24 mouse cellular contexts compared by ENCODE assay signal in the genomic region with DNA sequence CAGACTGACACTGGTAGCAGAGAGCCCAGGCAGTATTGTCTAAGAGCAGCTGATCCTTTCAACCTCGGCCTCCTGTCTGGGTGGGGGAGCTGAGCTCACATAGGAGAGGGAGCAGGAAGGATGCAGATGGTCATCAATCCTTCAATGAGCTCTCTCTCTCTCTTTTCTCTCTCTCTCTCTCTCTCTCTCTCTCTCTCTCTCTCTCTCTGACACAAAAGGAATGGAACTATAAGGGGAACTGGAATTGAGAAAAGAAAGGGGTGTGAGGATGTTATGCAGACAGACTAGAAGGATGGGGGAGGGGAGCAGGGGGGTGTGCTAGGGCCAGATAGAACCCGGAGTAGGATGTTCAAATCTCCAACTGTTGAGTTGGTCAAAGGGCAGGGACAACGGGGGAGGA. TPM values are rescaled to one million over a fixed set of nuclear protein-coding genes. Genes with fewer than 3 reads are reported as not detected.
A peak's percentile ranks its signal among the peaks of the same experiment; 100 is the strongest.
DNase-seq lines count a peak whose midpoint lies in the region; ATAC-seq and TF ChIP-seq lines count a peak whose summit lies in the region.
"Had no signal": no experiment of that assay in that cellular context is flagged by ENCODE, and none has a peak within 500 bp of the region (broad histone marks: within the 10 kb centered on the region; RNA-seq: fewer than 3 reads in every experiment).

A gene (minus strand): TSS at position 101 of the 400 bp plus-strand sequence.

- ATAC-seq in forebrain, embryonic 11.5 days (replicated peaks; ENCODE audit: low FRiP score), result no peak
- ATAC-seq in lung, postnatal 0 days, result no peak
- ATAC-seq in midbrain, embryonic 14.5 days (ENCODE audit: low FRiP score, low TSS enrichment), result no peak
- ATAC-seq: activated CD4-positive, CD25-positive, alpha-beta regulatory T cell, adult 4 months; CD4-positive, CD25-positive, alpha-beta regulatory T cell, adult 4 months; forebrain, embryonic 13.5 days; forebrain, embryonic 15.5 days; forebrain, postnatal 0 days; Patski had no signal

- no peak within 1 kb of the TSS for H3K4me3 ChIP-seq in forebrain, embryonic 10.5 days
- H3K4me3 ChIP-seq in forebrain, embryonic 11.5 days (ENCODE audit: low read depth, low read length), result no peak within 1 kb of the TSS
- H3K4me3 ChIP-seq in lung, postnatal 0 days (ENCODE audit: low read depth, low read length), result no peak within 1 kb of the TSS
- H3K4me3 ChIP-seq in midbrain, embryonic 10.5 days, result no peak within 1 kb of the TSS
- H3K4me3 ChIP-seq in midbrain, embryonic 14.5 days (replicated peaks; ENCODE audit: low read depth, low read length), result no peak within 1 kb of the TSS
- H3K4me3 ChIP-seq: embryonic facial prominence, embryonic 10.5 days; embryonic facial prominence, embryonic 12.5 days; forebrain, embryonic 13.5 days; forebrain, embryonic 15.5 days had no signal

- H3K36me3 ChIP-seq in forebrain, embryonic 10.5 days (replicated peaks), result no peaks in the 10 kb centered on the region
- H3K36me3 ChIP-seq in forebrain, embryonic 11.5 days (ENCODE audit: control insufficient read depth, insufficient read depth, low read length), result no peaks in the 10 kb centered on the region
- H3K36me3 ChIP-seq in lung, postnatal 0 days (ENCODE audit: insufficient read depth, low read length), result no peaks in the 10 kb centered on the region
- no peaks in the 10 kb centered on the region for H3K36me3 ChIP-seq in midbrain, embryonic 10.5 days
- no peaks in the 10 kb centered on the region for H3K36me3 ChIP-seq in midbrain, embryonic 14.5 days (ENCODE audit: control insufficient read depth, insufficient read depth, low read length)
- H3K36me3 ChIP-seq: embryonic facial prominence, embryonic 10.5 days; embryonic facial prominence, embryonic 12.5 days; forebrain, embryonic 15.5 days; G1E had no signal

- 0 out of 2 replicates have a peak within 1 kb of the TSS, but pooled peaks have one; percentile 20 for H3K27ac ChIP-seq in forebrain, embryonic 10.5 days
- H3K27ac ChIP-seq in forebrain, embryonic 11.5 days (ENCODE audit: low read depth, low read length), result no peak within 1 kb of the TSS
- peak within 1 kb of the TSS; percentile 9; the same call in 1 of the 2 replicates for H3K27ac ChIP-seq in lung, postnatal 0 days (ENCODE audit: low read length)
- peak within 1 kb of the TSS; percentile 52; the same call in 1 of the 2 replicates for H3K27ac ChIP-seq in midbrain, embryonic 10.5 days (replicated peaks)
- no peak within 1 kb of the TSS for H3K27ac ChIP-seq in midbrain, embryonic 14.5 days (replicated peaks; ENCODE audit: low read depth, low read length)
- H3K27ac ChIP-seq: embryonic facial prominence, embryonic 10.5 days; embryonic facial prominence, embryonic 12.5 days; forebrain, embryonic 13.5 days; forebrain, embryonic 15.5 days had no signal

- TF ChIP-seq CTCF in lung, postnatal 0 days (IDR thresholded peaks at IDR 0.05), result no peak

- H3K27me3 ChIP-seq in forebrain, embryonic 10.5 days (ENCODE audit: poor library complexity, severe bottlenecking), result no peaks in the 10 kb centered on the region
- H3K27me3 ChIP-seq in forebrain, embryonic 11.5 days (ENCODE audit: control insufficient read depth, insufficient read depth, low read length), result no peaks in the 10 kb centered on the region
- H3K27me3 ChIP-seq in lung, postnatal 0 days (replicated peaks; ENCODE audit: insufficient read depth, low read length), result no peaks in the 10 kb centered on the region
- H3K27me3 ChIP-seq in midbrain, embryonic 10.5 days (ENCODE audit: low read depth, poor library complexity, severe bottlenecking), result no peaks in the 10 kb centered on the region; the same call in 1 of the 2 replicates
- no peaks in the 10 kb centered on the region for H3K27me3 ChIP-seq in midbrain, embryonic 14.5 days (ENCODE audit: control insufficient read depth, insufficient read depth, low read length)
- H3K27me3 ChIP-seq: embryonic facial prominence, embryonic 12.5 days; forebrain, embryonic 13.5 days; forebrain, embryonic 15.5 days had no signal

- H3K4me2 ChIP-seq in forebrain, embryonic 11.5 days (ENCODE audit: low read depth, low read length, severe bottlenecking), result no peak within 1 kb of the TSS
- no peak within 1 kb of the TSS for H3K4me2 ChIP-seq in lung, postnatal 0 days (replicated peaks; ENCODE audit: low read depth, low read length)
- H3K4me2 ChIP-seq in midbrain, embryonic 14.5 days (ENCODE audit: low read length), result no peak within 1 kb of the TSS
- H3K4me2 ChIP-seq: embryonic facial prominence, embryonic 12.5 days; forebrain, embryonic 13.5 days; forebrain, embryonic 15.5 days had no signal

- no peaks in the 10 kb centered on the region for H3K9me3 ChIP-seq in forebrain, embryonic 10.5 days
- no peaks in the 10 kb centered on the region for H3K9me3 ChIP-seq in forebrain, embryonic 11.5 days (ENCODE audit: control insufficient read depth, low read length)
- H3K9me3 ChIP-seq in lung, postnatal 0 days (ENCODE audit: low read length), result no peaks in the 10 kb centered on the region
- no peaks in the 10 kb centered on the region for H3K9me3 ChIP-seq in midbrain, embryonic 10.5 days (replicated peaks)
- no peaks in the 10 kb centered on the region for H3K9me3 ChIP-seq in midbrain, embryonic 14.5 days (ENCODE audit: control insufficient read depth, low read length)
- H3K9me3 ChIP-seq: embryonic facial prominence, embryonic 10.5 days; embryonic facial prominence, embryonic 12.5 days; forebrain, embryonic 13.5 days; forebrain, embryonic 15.5 days; G1E had no signal

- 51% methylated on average over 3 of the region's 3 CpGs for WGBS in forebrain, embryonic 10.5 days
- WGBS in forebrain, embryonic 11.5 days, result 56% methylated on average over 3 of the region's 3 CpGs
- WGBS in lung, postnatal 0 days, result 38% methylated on average over 3 of the region's 3 CpGs
- WGBS in midbrain, embryonic 10.5 days, result 44% methylated on average over 3 of the region's 3 CpGs
- 42% methylated on average over 3 of the region's 3 CpGs for WGBS in midbrain, embryonic 14.5 days

- no peak within 1 kb of the TSS for H3K9ac ChIP-seq in forebrain, embryonic 11.5 days (ENCODE audit: low read length)
- no peak within 1 kb of the TSS for H3K9ac ChIP-seq in lung, postnatal 0 days (replicated peaks; ENCODE audit: low read depth)
- no peak within 1 kb of the TSS for H3K9ac ChIP-seq in midbrain, embryonic 14.5 days (replicated peaks; ENCODE audit: low read length)
- H3K9ac ChIP-seq: embryonic facial prominence, embryonic 12.5 days; forebrain, embryonic 13.5 days; forebrain, embryonic 15.5 days; forebrain, postnatal 0 days had no signal

- no peak for TF ChIP-seq EP300 in lung, postnatal 0 days (IDR thresholded peaks at IDR 0.05)

- peaks cover 15% of the 10 kb centered on the region for H3K4me1 ChIP-seq in forebrain, embryonic 10.5 days
- no peaks in the 10 kb centered on the region; the same call in 1 of the 2 replicates for H3K4me1 ChIP-seq in forebrain, embryonic 11.5 days (replicated peaks; ENCODE audit: control insufficient read depth, insufficient read depth, low read length)
- H3K4me1 ChIP-seq in lung, postnatal 0 days (ENCODE audit: insufficient read depth, low read depth, low read length), result no peaks in the 10 kb centered on the region
- peaks cover 12% of the 10 kb centered on the region for H3K4me1 ChIP-seq in midbrain, embryonic 10.5 days
- no peaks in the 10 kb centered on the region for H3K4me1 ChIP-seq in midbrain, embryonic 14.5 days (ENCODE audit: control insufficient read depth, insufficient read depth, low read length)
- H3K4me1 ChIP-seq: embryonic facial prominence, embryonic 12.5 days; forebrain, embryonic 13.5 days; forebrain, embryonic 15.5 days had no signal

- no peak for DNase-seq in forebrain, embryonic 10.5 days (ENCODE audit: extremely low spot score, low spot score)
- DNase-seq in forebrain, embryonic 11.5 days (ENCODE audit: low spot score), result no peak
- DNase-seq in lung, postnatal 0 days (ENCODE audit: low spot score), result no peak
- DNase-seq in lung, adult 18-20 months, result no peak
- DNase-seq in midbrain, embryonic 10.5 days (ENCODE audit: low spot score), result no peak
- DNase-seq in midbrain, embryonic 14.5 days, result no peak
- DNase-seq: adrenal gland, adult 8-10 months; adrenal gland, postnatal 14 days; adrenal gland, postnatal 36 days; B cell, adult 2 months; cerebellum, adult 11-12 months; cerebellum, adult 2 months; cerebellum, adult 9-10 months; cerebellum, postnatal 10 days; cerebellum, postnatal 25 days; forebrain, postnatal 0 days had no signal

RNA-seq across cellular contexts. Expression of the gene that starts here (rescaled TPM):
- 0.14 and 0.16 TPM in 2 replicates for polyA plus RNA-seq in forebrain, embryonic 10.5 days (2016; fragmentation: Nextera tagmentation; extraction: Ambion mirVana)
- polyA plus RNA-seq in forebrain, embryonic 11.5 days (2014; fragmentation: Nextera tagmentation; extraction: Ambion mirVana), result 0.25 and 0.39 TPM in 2 replicates
- 0.04 and 0.05 TPM in 2 replicates for polyA plus RNA-seq in lung, postnatal 0 days (2015; fragmentation: Nextera tagmentation; extraction: Ambion mirVana)
- 0.15 TPM in 1 of 2 replicates, not detected in the other for polyA plus RNA-seq in midbrain, embryonic 10.5 days (2016; fragmentation: Nextera tagmentation; extraction: Ambion mirVana)
- not detected in 2 replicates for polyA plus RNA-seq in midbrain, embryonic 14.5 days (2014; fragmentation: Nextera tagmentation; extraction: Ambion mirVana)
- polyA plus RNA-seq: CD4-positive, CD25-positive, alpha-beta regulatory T cell, adult 4 months; embryonic facial prominence, embryonic 12.5 days; G1E had no signal

Comparison
In these comparisons a context has a peak if more than half of its experiments do, and no peak if none do; other contexts are left out.
1. H3K27ac ChIP-seq: peak in forebrain, embryonic 10.5 days (single experiment), lung, postnatal 0 days (single experiment) and midbrain, embryonic 10.5 days (single experiment); none in forebrain, embryonic 11.5 days (single experiment) and midbrain, embryonic 14.5 days (single experiment).